Comparison of ENCODE assay signal across 27 mouse cellular contexts in the genomic region with DNA sequence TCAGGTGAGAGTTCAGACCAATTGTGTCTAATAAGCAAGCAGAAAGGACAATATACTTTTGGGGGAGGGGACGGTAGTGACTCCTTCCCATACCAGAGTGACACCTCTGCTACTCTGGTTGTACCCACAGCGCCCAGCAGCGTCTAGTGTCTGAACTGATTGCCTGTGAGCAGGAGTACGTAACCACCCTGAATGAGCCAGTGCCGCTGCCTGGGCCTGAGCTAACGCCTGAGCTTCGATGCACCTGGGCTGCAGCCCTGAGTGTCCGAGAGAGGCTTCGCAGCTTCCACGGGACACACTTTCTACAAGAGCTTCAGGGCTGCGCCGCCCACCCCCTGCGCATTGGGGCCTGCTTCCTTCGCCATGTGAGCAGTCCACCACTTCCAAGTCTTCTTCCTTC. TPM values are rescaled to one million over a fixed set of nuclear protein-coding genes. Genes with fewer than 3 reads are reported as not detected.
DNase-seq lines count a peak whose midpoint lies in the region; ATAC-seq and TF ChIP-seq lines count a peak whose summit lies in the region.
"Had no signal": no experiment of that assay in that cellular context is flagged by ENCODE, and none has a peak within 500 bp of the region (broad histone marks: within the 10 kb centered on the region; RNA-seq: fewer than 3 reads in every experiment).

No protein-coding gene starts in this region.

- DNase-seq in cerebellum, adult 9-10 months = peak; percentile 15
- DNase-seq in cerebellum, adult 8-10 months = no peak
- no peak for DNase-seq in hindbrain, postnatal 0 days (ENCODE audit: low spot score)
- DNase-seq in hindbrain, embryonic 11.5 days (ENCODE audit: low spot score) = no peak
- DNase-seq in right cerebral cortex, postnatal 10 days (ENCODE audit: low spot score in 2 of 2) = peak; percentile 22 to 28
- DNase-seq in right cerebral cortex, adult 2 months (ENCODE audit: low spot score in 2 of 2) = no peak
- DNase-seq in urinary bladder, adult 18-20 months (ENCODE audit: low spot score in 2 of 2) = no peak
- DNase-seq: adrenal gland, adult 2 months; forebrain, postnatal 0 days; gastrocnemius, postnatal 36 days; kidney, adult 8-10 months; kidney, postnatal 36 days; liver, embryonic 13.5 days; lung, postnatal 36 days; right cerebral cortex, postnatal 25 days; thymus, postnatal 14 days had no signal

- no peak for ATAC-seq in hindbrain, postnatal 0 days
- no peak for ATAC-seq in hindbrain, embryonic 11.5 days (ENCODE audit: low FRiP score)

- H3K4me2 ChIP-seq in hindbrain, postnatal 0 days (ENCODE audit: low read depth, low read length) = no peak overlapping the region
- no peak overlapping the region for H3K4me2 ChIP-seq in hindbrain, embryonic 11.5 days (replicated peaks; ENCODE audit: low read depth, low read length)
- H3K4me2 ChIP-seq: hindbrain, embryonic 12.5 days; limb, embryonic 13.5 days; liver, embryonic 13.5 days; lung, embryonic 14.5 days had no signal

- H3K4me1 ChIP-seq in hindbrain, postnatal 0 days (ENCODE audit: insufficient read depth, low read length) = no peaks in the 10 kb centered on the region
- no peaks in the 10 kb centered on the region for H3K4me1 ChIP-seq in hindbrain, embryonic 11.5 days (replicated peaks; ENCODE audit: control insufficient read depth, insufficient read depth, low read length)
- H3K4me1 ChIP-seq: hindbrain, embryonic 12.5 days; limb, embryonic 13.5 days had no signal

- H3K27ac ChIP-seq in hindbrain, postnatal 0 days = peak overlapping the region; percentile 41; the same call in 1 of the 2 replicates
- no peak overlapping the region for H3K27ac ChIP-seq in hindbrain, embryonic 11.5 days (ENCODE audit: low read depth, low read length)
- H3K27ac ChIP-seq: hindbrain, embryonic 12.5 days; limb, embryonic 13.5 days; liver, embryonic 13.5 days had no signal

- H3K4me3 ChIP-seq in hindbrain, postnatal 0 days (ENCODE audit: low read length) = no peak overlapping the region
- no peak overlapping the region for H3K4me3 ChIP-seq in hindbrain, embryonic 11.5 days (ENCODE audit: low read depth, low read length)
- H3K4me3 ChIP-seq: hindbrain, embryonic 12.5 days; limb, embryonic 13.5 days; liver, embryonic 13.5 days had no signal

- no peak for TF ChIP-seq CTCF in hindbrain, postnatal 0 days (IDR thresholded peaks at IDR 0.05; ENCODE audit: low read depth)

- no peak overlapping the region for H3K9ac ChIP-seq in hindbrain, postnatal 0 days (replicated peaks; ENCODE audit: low read length)
- H3K9ac ChIP-seq in hindbrain, embryonic 11.5 days (ENCODE audit: low read depth, low read length) = no peak overlapping the region
- H3K9ac ChIP-seq: forebrain, postnatal 0 days; hindbrain, embryonic 12.5 days; limb, embryonic 13.5 days; liver, embryonic 13.5 days; lung, embryonic 14.5 days had no signal

- 93% methylated on average over 14 of the region's 14 CpGs for WGBS in hindbrain, postnatal 0 days
- 89% methylated on average over 14 of the region's 14 CpGs for WGBS in hindbrain, embryonic 11.5 days

- no peaks in the 10 kb centered on the region for H3K27me3 ChIP-seq in hindbrain, postnatal 0 days (ENCODE audit: insufficient read depth, low read length)
- no peaks in the 10 kb centered on the region for H3K27me3 ChIP-seq in hindbrain, embryonic 11.5 days (ENCODE audit: control insufficient read depth, insufficient read depth, low read length)
- H3K27me3 ChIP-seq: hindbrain, embryonic 12.5 days; limb, embryonic 13.5 days; liver, embryonic 13.5 days had no signal

- peaks cover 49% of the 10 kb centered on the region for H3K36me3 ChIP-seq in hindbrain, postnatal 0 days (ENCODE audit: insufficient read depth, low read length)
- peaks cover 18% of the 10 kb centered on the region for H3K36me3 ChIP-seq in hindbrain, embryonic 11.5 days (ENCODE audit: control insufficient read depth, insufficient read depth, low read length)

- no peaks in the 10 kb centered on the region for H3K9me3 ChIP-seq in hindbrain, postnatal 0 days (ENCODE audit: low read length)
- H3K9me3 ChIP-seq in hindbrain, embryonic 11.5 days (ENCODE audit: control insufficient read depth, low read length) = no peaks in the 10 kb centered on the region
- H3K9me3 ChIP-seq: hindbrain, embryonic 12.5 days; limb, embryonic 13.5 days; liver, embryonic 13.5 days had no signal

RNA-seq across cellular contexts. Expression of gene Arhgef40, which starts 13.0 kb away (rescaled TPM):
- 113 and 124 TPM in 2 replicates for total RNA-seq in hindbrain, postnatal 0 days (2014; rRNA removed)
- 56.4 and 61.8 TPM in 2 replicates for polyA plus RNA-seq in hindbrain, postnatal 0 days (2015; fragmentation: Nextera tagmentation; extraction: Ambion mirVana)
- 58.5 and 58.8 TPM in 2 replicates for polyA plus RNA-seq in hindbrain, embryonic 11.5 days (2014; fragmentation: Nextera tagmentation; extraction: Ambion mirVana)

RNA-seq across cellular contexts. Expression of gene Tmem253, which starts 18.0 kb away (rescaled TPM):
- not detected in 2 replicates for total RNA-seq in hindbrain, postnatal 0 days (2014; rRNA removed)
- polyA plus RNA-seq in hindbrain, postnatal 0 days (2015; fragmentation: Nextera tagmentation; extraction: Ambion mirVana) = 0.51 and 0.53 TPM in 2 replicates
- polyA plus RNA-seq in hindbrain, embryonic 11.5 days (2014; fragmentation: Nextera tagmentation; extraction: Ambion mirVana) = 0.50 and 1.6 TPM in 2 replicates
- total RNA-seq: megakaryocyte-erythroid progenitor cell, adult 5-6 weeks; neutrophil, adult 5-6 weeks had no signal

RNA-seq across cellular contexts. Expression of gene Zfp219, which starts 23.1 kb away (rescaled TPM):
- 91.7 and 98.7 TPM in 2 replicates for total RNA-seq in hindbrain, postnatal 0 days (2014; rRNA removed)
- 25.8 and 31.0 TPM in 2 replicates for polyA plus RNA-seq in hindbrain, postnatal 0 days (2015; fragmentation: Nextera tagmentation; extraction: Ambion mirVana)
- 55.3 and 67.1 TPM in 2 replicates for polyA plus RNA-seq in hindbrain, embryonic 11.5 days (2014; fragmentation: Nextera tagmentation; extraction: Ambion mirVana)

RNA-seq across cellular contexts. Expression of gene Olfr221, which starts 44.8 kb away (rescaled TPM):
- not detected in 2 replicates for total RNA-seq in hindbrain, postnatal 0 days (2014; rRNA removed)
- polyA plus RNA-seq in hindbrain, postnatal 0 days (2015; fragmentation: Nextera tagmentation; extraction: Ambion mirVana) = not detected in 2 replicates
- not detected in 2 replicates for polyA plus RNA-seq in hindbrain, embryonic 11.5 days (2014; fragmentation: Nextera tagmentation; extraction: Ambion mirVana)
- total RNA-seq: adrenal gland, adult 2 months; adrenal gland, postnatal 4 days; forebrain, postnatal 0 days; gastrocnemius, postnatal 36 days; left cerebral cortex, postnatal 14 days; megakaryocyte-erythroid progenitor cell, adult 5-6 weeks; neutrophil, adult 5-6 weeks had no signal
- polyA plus RNA-seq: adrenal gland, adult 2 months; embryonic facial prominence, embryonic 11.5 days; forebrain, embryonic 11.5 days; forebrain, postnatal 0 days; heart, postnatal 0 days; hindbrain, embryonic 12.5 days; intestine, embryonic 14.5 days; limb, embryonic 13.5 days; liver, embryonic 13.5 days; lung, embryonic 14.5 days had no signal

Comparison
In these comparisons a context has a peak if more than half of its experiments do, and no peak if none do; other contexts are left out.
1. DNase-seq: peak in cerebellum, adult 9-10 months (single experiment) and right cerebral cortex, postnatal 10 days (2 of 2); none in cerebellum, adult 8-10 months (single experiment), hindbrain, postnatal 0 days (single experiment), hindbrain, embryonic 11.5 days (single experiment), right cerebral cortex, adult 2 months (0 of 2) and urinary bladder, adult 18-20 months (0 of 2).